Mouse (Mus musculus) monocyte, adult 5-6 weeks (primary cell): ENCODE data around the gene Tubb3. TPM values are rescaled to one million over a fixed set of nuclear protein-coding genes. Genes with fewer than 3 reads are reported as not detected.

Experiments used
- ATAC-seq: fragments of 153-309, 156-312 bp; replicated peaks from 2 replicates; pipeline ENCODE4 v1.8.0; 2017; ENCODE audit warnings: mild to moderate bottlenecking; ENCODE audit not compliant: low TSS enrichment, insufficient number of reproducible peaks, severe bottlenecking, poor library complexity, low FRiP score
- total RNA-seq: library from RNA; stranded (forward); fragments of 200-1000, 200-491, 200-594 nt; gene quantifications from 3 replicates; pipeline ENCODE4 v1.2.3, GENCODE M21; 2017

Gene Tubb3
- total RNA-seq, 1 experiment from 2014 or later: 0.76 TPM

DNA sequence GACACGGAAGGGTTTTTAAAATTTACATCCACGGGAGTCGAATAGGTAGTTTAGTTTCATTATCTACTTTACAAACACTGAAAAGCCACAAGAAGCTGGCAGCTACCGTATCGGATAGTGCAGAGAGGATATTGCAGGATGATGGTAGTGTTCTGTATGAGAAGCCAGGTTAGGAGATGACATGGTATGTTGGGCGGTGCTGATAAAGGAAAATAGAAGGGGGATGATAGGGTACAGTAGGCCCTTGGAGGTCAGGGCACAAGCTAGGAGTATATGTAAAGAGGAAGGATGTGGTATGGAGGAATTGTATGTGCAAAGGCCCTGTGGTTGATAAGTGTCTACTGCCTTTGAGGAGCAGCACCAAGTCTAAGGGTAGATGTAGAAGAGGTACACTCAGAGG, 43.3 kb downstream of the Tubb3 start:
- no peak for ATAC-seq

DNA sequence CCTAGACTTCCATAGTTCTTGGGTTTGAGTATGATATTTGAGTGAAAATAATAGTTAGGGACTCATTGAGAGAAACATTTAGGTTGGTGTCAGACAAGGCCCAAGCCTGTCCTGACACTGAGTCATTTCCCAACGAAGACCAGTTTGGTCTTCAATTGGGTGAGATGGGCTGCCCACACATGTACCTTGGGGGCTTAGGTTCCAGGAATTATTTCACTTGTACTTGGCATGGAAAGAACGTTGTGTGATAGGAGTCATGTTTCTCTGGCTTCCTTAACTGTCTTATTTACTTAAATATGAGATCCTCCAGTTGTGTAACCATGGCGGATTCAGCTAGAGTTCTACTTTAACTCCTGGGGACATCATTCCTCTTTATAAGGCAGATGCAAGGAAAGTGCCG, 52.4 kb downstream of the Tubb3 start:
- no peak for ATAC-seq

DNA sequence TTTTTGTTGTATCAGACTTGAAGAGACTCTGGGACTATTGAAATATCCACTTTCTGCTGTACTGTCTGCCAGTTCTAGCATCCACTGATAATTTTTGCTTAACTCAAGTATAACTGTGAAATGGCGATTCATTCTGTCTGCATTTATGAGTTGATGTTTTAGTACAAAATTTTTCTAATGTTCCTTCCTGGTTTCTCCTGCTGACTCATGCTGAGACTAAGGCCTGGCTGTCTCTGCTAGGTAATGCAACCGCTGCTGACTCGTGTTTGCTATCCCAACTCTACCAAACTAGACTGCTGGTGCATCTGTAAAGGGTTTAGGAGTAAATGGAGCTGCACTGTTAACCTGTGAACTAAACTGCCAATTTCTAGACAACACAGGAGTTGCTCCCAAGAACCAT, 56.3 kb downstream of the Tubb3 start:
- no peak for ATAC-seq

Other genes with a start within 250 kb of the Tubb3 start
- gene Dpep1, start 225.2 kb upstream of the Tubb3 start, total RNA-seq: not detected in 3 replicates
- gene Chmp1a, start 198.7 kb upstream of the Tubb3 start, total RNA-seq: 53.4 to 64.6 TPM (median 62.4 TPM) in 3 replicates
- not detected in 3 replicates for gene Spata33, start 198.6 kb upstream of the Tubb3 start, total RNA-seq
- gene Cdk10, start 186.6 kb upstream of the Tubb3 start, total RNA-seq: 25.8 to 42.8 TPM (median 39.1 TPM) in 3 replicates
- 0.85 to 3.6 TPM (median 0.95 TPM) in 3 replicates for gene Spata2l, start 175.2 kb upstream of the Tubb3 start, total RNA-seq
- gene Zfp276, start 157.2 kb upstream of the Tubb3 start, total RNA-seq: 17.2 to 28.0 TPM (median 25.4 TPM) in 3 replicates
- 28.2 to 59.4 TPM (median 54.9 TPM) in 3 replicates for gene Vps9d1, start 157.1 kb upstream of the Tubb3 start, total RNA-seq
- gene Fanca, start 92.8 kb upstream of the Tubb3 start, total RNA-seq: 11.2 to 31.4 TPM (median 24.6 TPM) in 3 replicates
- gene Spire2, start 78.7 kb upstream of the Tubb3 start, total RNA-seq: 0.32 TPM in 1 of 3 replicates, not detected in the others
- 415 to 577 TPM (median 562 TPM) in 3 replicates for gene Tcf25, start 37.7 kb upstream of the Tubb3 start, total RNA-seq
- gene Mc1r, start 4.3 kb upstream of the Tubb3 start, total RNA-seq: not detected in 3 replicates
- 9.1 to 9.7 TPM (median 9.4 TPM) in 3 replicates for gene Def8, start 12.1 kb downstream of the Tubb3 start, total RNA-seq
- 11.3 to 24.6 TPM (median 14.3 TPM) in 3 replicates for gene Afg3l1, start 66.5 kb downstream of the Tubb3 start, total RNA-seq
- gene Dbndd1, start 104.0 kb downstream of the Tubb3 start, total RNA-seq: 0.64 TPM in 1 of 3 replicates, not detected in the others
- 4.2 to 6.7 TPM (median 5.1 TPM) in 3 replicates for gene Gas8, start 107.4 kb downstream of the Tubb3 start, total RNA-seq
- 0.19 to 1.7 TPM (median 0.86 TPM) in 3 replicates for gene Rhou, start 242.5 kb downstream of the Tubb3 start, total RNA-seq